Mouse (Mus musculus) embryonic facial prominence, embryonic 15.5 days (tissue): ENCODE data around the gene Omt2a. TPM values are rescaled to one million over a fixed set of nuclear protein-coding genes. Genes with fewer than 3 reads are reported as not detected.
"Not testable (repeated sequence)": the region's sequence is repeated elsewhere in the genome, so short reads cannot be mapped to it uniquely, and the experiment has no call there.

Source experiments
- ATAC-seq: fragments of 200-750 bp; cut with Nextera tagmentation; 2 replicates; pipeline ENCODE4 v1.8.0; 2017; ENCODE audit warnings: low read depth, moderate TSS enrichment; ENCODE audit not compliant: insufficient number of reproducible peaks, low FRiP score, low TSS enrichment
- H3K27ac ChIP-seq: fragments of 300-500 bp; sonication (generic); replicated peaks from 2 replicates; pipeline ENCODE4 v1.5.1; 2015; ENCODE audit warnings: mild to moderate bottlenecking, inconsistent platforms
- H3K27me3 ChIP-seq: fragments of 300-500 bp; sonication (generic); 2 replicates; pipeline ENCODE4 v1.6.1; 2015; ENCODE audit warnings: inconsistent platforms
- H3K36me3 ChIP-seq: fragments of 300-500 bp; sonication (generic); 2 replicates; pipeline ENCODE4 v1.6.1; 2015; ENCODE audit warnings: mild to moderate bottlenecking, inconsistent platforms
- H3K4me1 ChIP-seq: fragments of 300-500 bp; sonication (generic); 2 replicates; pipeline ENCODE4 v1.6.1; 2015; ENCODE audit warnings: inconsistent platforms
- H3K4me2 ChIP-seq: fragments of 300-500 bp; sonication (generic); replicated peaks from 2 replicates; pipeline ENCODE4 v1.6.1; 2015; ENCODE audit warnings: mild to moderate bottlenecking, inconsistent platforms
- H3K4me3 ChIP-seq: fragments of 300-500 bp; sonication (generic); replicated peaks from 2 replicates; pipeline ENCODE4 v1.5.1; 2015; ENCODE audit warnings: mild to moderate bottlenecking, inconsistent platforms
- H3K9ac ChIP-seq: fragments of 300-500 bp; sonication (generic); 2 replicates; pipeline ENCODE4 v1.6.1; 2015; ENCODE audit warnings: inconsistent platforms
- H3K9me3 ChIP-seq: fragments of 300-500 bp; sonication (generic); replicated peaks from 2 replicates; pipeline ENCODE4 v1.6.1; 2016; ENCODE audit warnings: inconsistent platforms
- WGBS: fragments of 180-500 bp; shearing (Covaris S2); methylation state at CpG from one replicate; pipeline ENCODE4 v1.1.7; 2015; 5-methylcytosine and 5-hydroxymethylcytosine counted together
- polyA plus RNA-seq: library from polyadenylated mRNA; unstranded; fragments of >200 nt; fragmentation: Nextera tagmentation; extraction: Ambion mirVana; gene quantifications from 2 replicates; pipeline ENCODE4 v1.2.1, GENCODE M21; 2015

The Omt2a gene
- polyA plus RNA-seq, 1 experiment from 2014 or later: not detected

DNA sequence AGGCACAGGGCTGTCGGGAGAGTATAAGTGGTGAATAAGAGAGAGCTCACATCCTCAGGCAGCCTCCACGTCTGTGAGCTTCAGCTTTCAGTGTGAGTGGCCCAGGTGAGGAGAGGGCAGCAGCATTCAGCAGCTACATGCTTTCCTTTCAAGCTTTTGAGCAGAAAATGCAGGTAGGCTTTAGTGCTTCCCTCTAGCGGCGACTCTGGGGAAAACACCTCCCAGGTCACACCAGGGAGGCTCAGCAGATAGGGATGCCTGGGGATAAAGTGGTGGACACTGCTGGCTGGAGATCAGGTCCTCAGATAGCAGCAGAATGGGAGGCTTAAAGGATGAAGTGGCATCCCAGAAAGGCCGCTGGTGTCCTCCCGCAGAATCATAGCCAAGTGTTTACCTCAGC lies 18.5 kb downstream of the Omt2a start:
- not testable (repeated sequence) for H3K4me1 ChIP-seq, H3K4me2 ChIP-seq, H3K9me3 ChIP-seq, H3K4me3 ChIP-seq, ATAC-seq, H3K27me3 ChIP-seq, H3K36me3 ChIP-seq, H3K9ac ChIP-seq, H3K27ac ChIP-seq
- 10% methylated on average over 6 of the region's 6 CpGs for WGBS

DNA sequence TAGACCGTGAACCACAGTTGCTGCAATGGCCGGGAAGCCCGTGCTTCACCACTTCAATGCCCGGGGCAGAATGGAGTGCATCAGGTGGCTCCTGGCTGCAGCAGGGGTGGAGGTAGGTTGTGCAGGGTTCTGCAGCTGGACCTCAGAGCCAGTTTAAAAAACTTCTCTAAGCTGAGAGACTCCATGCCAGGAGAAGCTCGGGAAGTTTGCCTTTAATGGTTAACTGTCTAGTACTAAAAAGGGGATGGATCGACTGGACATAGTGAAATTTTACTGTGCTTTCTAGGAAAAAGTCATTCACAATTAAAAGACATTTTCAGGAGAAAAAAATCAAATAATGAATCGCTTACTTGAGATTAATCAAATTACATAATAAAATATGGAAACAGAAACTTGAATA lies 19.8 kb downstream of the Omt2a start:
- H3K4me2 ChIP-seq, ATAC-seq: not testable (repeated sequence)
- WGBS: 66% methylated on average over 7 of the region's 7 CpGs

DNA sequence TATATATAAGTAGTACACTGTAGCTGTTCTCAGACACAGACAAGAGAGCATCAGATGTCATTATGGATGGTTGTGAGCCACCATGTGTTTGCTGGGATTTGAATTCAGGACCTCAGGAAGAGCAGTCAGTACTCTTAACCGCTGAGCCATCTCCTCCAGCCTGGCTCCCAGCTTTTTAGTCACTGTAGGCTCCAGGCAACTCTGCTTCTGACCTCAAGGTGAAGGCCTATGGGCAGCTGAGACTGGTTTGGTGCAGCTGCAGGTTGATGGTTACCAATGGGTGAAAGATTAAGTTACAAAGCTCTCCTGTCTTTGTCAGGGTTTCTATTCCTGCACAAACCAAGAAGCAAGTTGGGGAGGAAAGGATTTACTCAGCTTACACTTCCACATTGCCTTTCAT lies 20.9 kb downstream of the Omt2a start:
- not testable (repeated sequence) for H3K4me2 ChIP-seq, H3K36me3 ChIP-seq, H3K4me1 ChIP-seq, H3K27ac ChIP-seq, H3K9ac ChIP-seq, H3K27me3 ChIP-seq, ATAC-seq, H3K4me3 ChIP-seq, H3K9me3 ChIP-seq
- WGBS: 54% methylated on average over 1 of the region's 1 CpGs

More for the DNA sequence above, 19.8 kb downstream of the Omt2a start:
- H3K36me3 ChIP-seq, H3K9ac ChIP-seq, H3K4me3 ChIP-seq, H3K4me1 ChIP-seq, H3K27me3 ChIP-seq, H3K9me3 ChIP-seq, H3K27ac ChIP-seq: not testable (repeated sequence)

DNA sequence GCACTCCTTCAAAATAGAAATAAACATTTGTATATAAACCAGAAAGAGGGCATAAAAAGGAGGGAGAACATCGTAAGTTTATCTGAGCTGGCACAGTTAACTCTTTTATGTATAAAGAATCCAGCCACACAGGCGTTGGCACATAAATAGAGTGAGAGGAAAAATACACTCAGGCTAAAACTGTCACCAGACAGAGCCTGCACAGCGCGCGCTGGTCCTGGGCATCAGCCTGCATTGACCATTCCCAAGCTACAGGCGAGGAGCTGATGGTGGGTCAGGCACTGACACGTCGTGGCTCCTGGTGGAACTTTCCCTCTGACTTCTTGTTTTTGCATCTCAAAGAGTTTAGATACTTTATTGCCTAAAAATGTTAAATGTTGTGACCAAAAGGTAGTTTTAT lies 22.1 kb downstream of the Omt2a start:
- not testable (repeated sequence) for H3K4me1 ChIP-seq, H3K9ac ChIP-seq, H3K4me3 ChIP-seq, H3K9me3 ChIP-seq, H3K27ac ChIP-seq, H3K27me3 ChIP-seq, ATAC-seq, H3K4me2 ChIP-seq, H3K36me3 ChIP-seq
- WGBS: 89% methylated on average over 8 of the region's 8 CpGs

DNA sequence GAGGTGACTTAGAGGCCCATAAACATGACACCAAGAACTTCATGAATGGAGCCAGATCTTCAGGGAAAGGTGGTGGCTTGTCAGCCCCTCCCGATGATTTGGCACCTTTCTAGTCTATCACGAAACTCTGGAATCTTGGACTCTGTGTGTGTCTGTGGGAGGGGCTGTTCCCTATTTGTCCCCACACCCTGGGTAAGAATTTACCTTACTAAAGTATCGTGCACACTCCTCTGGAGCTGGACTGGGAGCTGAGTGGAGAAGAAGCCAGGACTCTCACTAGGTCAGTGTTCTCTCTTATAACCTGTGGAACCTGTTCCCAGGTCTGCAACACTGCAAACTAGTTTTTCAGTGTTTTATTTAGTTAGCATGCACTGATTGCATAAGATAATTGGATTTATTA lies 24.9 kb downstream of the Omt2a start, which contains the start of gene Gm10639:
TSS of gene Gm10639 (plus strand) at position 201 of the 400 bp plus-strand sequence.
- H3K27me3 ChIP-seq, H3K4me1 ChIP-seq, ATAC-seq, H3K4me2 ChIP-seq, H3K36me3 ChIP-seq, H3K9ac ChIP-seq, H3K27ac ChIP-seq, H3K4me3 ChIP-seq, H3K9me3 ChIP-seq: not testable (repeated sequence)
- 85% methylated on average over 3 of the region's 3 CpGs for WGBS

DNA sequence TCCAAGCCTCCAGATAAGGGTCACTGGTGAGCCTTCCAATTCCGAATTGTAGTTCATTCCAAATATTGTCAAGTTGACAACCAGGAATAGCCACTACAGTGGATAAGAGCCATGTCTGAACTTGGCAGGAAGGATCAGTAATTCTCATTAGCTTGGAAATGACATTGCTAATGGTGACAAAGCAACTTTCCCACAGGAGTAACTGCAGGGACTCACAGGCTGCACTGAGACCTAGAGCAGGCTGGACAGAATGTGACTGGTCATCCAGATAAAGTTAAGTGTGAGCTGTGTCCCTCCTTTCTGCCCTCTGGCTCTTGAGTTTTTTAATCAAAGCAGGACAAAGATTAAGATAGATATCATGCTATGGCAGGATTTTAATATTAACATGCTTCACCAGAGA lies 25.5 kb downstream of the Omt2a start:
- not testable (repeated sequence) for H3K4me1 ChIP-seq, ATAC-seq, H3K27me3 ChIP-seq, H3K27ac ChIP-seq, H3K4me2 ChIP-seq, H3K9me3 ChIP-seq, H3K9ac ChIP-seq, H3K36me3 ChIP-seq, H3K4me3 ChIP-seq
- WGBS: 59% methylated on average over 1 of the region's 1 CpGs

- not testable (repeated sequence) for H3K36me3 ChIP-seq, H3K27ac ChIP-seq, H3K9ac ChIP-seq, H3K4me3 ChIP-seq, H3K27me3 ChIP-seq, H3K4me1 ChIP-seq, H3K9me3 ChIP-seq, H3K4me2 ChIP-seq, ATAC-seq
- 70% methylated on average over 4 of the region's 4 CpGs for WGBS
Measured at GRCm38 (mm10) chr9:78282002-78282711, 32.4 kb downstream of the Omt2a start.

DNA sequence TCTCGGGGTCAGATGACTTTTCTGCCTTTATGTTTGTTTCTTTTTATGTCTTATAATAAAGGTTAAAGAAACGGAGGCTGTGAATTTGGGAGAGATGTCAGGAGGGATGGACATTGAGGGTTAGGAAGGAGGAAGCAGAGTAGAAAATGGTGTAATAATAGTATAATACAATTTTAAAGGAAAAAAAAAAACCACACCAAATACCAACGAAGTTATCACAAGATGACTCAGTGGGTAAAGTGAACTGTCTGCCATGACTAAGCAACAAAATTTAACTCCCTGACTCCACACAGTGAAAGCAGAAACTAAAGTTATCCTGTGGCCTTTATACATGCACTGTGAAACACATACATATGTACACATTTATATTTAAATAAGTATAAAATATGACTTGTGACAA lies 43.7 kb downstream of the Omt2a start:
- not testable (repeated sequence) for H3K27ac ChIP-seq, H3K9me3 ChIP-seq, H3K36me3 ChIP-seq, ATAC-seq, H3K9ac ChIP-seq, H3K4me2 ChIP-seq, H3K27me3 ChIP-seq, H3K4me3 ChIP-seq, H3K4me1 ChIP-seq
- 65% methylated on average over 3 of the region's 3 CpGs for WGBS

Other genes with a start within 250 kb of the Omt2a start
- gene Fbxo9, start 205.7 kb downstream of the Omt2a start, polyA plus RNA-seq: 41.2 and 45.9 TPM in 2 replicates
- 23.9 and 26.3 TPM in 2 replicates for gene Ick, start 205.6 kb downstream of the Omt2a start, polyA plus RNA-seq
- 69.1 and 106 TPM in 2 replicates for gene Gsta4, start 132.0 kb downstream of the Omt2a start, polyA plus RNA-seq
- gene Gsta1, start 84.1 kb downstream of the Omt2a start, polyA plus RNA-seq: 1.7 and 6.4 TPM in 2 replicates
- 5.2 and 8.8 TPM in 2 replicates for gene Gm3776, start 57.7 kb downstream of the Omt2a start, polyA plus RNA-seq
- gene Gm10639, start 24.9 kb downstream of the Omt2a start, polyA plus RNA-seq: 0.23 and 0.29 TPM in 2 replicates
- gene Omt2b, start 12.8 kb upstream of the Omt2a start, polyA plus RNA-seq: not detected in 2 replicates
- 10.6 and 13.5 TPM in 2 replicates for gene Gsta2, start 41.0 kb upstream of the Omt2a start, polyA plus RNA-seq
- gene Dppa5a, start 53.4 kb upstream of the Omt2a start, polyA plus RNA-seq: 0.49 and 0.76 TPM in 2 replicates
- 2.0 and 2.2 TPM in 2 replicates for gene Ooep, start 63.9 kb upstream of the Omt2a start, polyA plus RNA-seq
- gene Ddx43, start 81.0 kb upstream of the Omt2a start, polyA plus RNA-seq: 0.20 and 0.28 TPM in 2 replicates
- 2.5 and 3.3 TPM in 2 replicates for gene Cgas, start 128.4 kb upstream of the Omt2a start, polyA plus RNA-seq
- 21.2 and 23.6 TPM in 2 replicates for gene Mto1, start 133.4 kb upstream of the Omt2a start, polyA plus RNA-seq
- 0.88 and 1.1 TPM in 2 replicates for gene Gm17324, start 134.0 kb upstream of the Omt2a start, polyA plus RNA-seq
- 5,028 and 5,329 TPM in 2 replicates for gene Eef1a1, start 174.4 kb upstream of the Omt2a start, polyA plus RNA-seq